Mouse (Mus musculus) brain, embryonic 14.5 days (tissue): ENCODE data around the gene Epo. TPM values are rescaled to one million over a fixed set of nuclear protein-coding genes. Genes with fewer than 3 reads are reported as not detected.
A peak's percentile ranks its signal among the peaks of the same experiment; 100 is the strongest.

ENCODE experiments used
- DNase-seq: peaks from one replicate; pipeline ENCODE4 v3.0.0-alpha.2; 2011; ENCODE audit warnings: low read depth
- CTCF ChIP-seq: fragments of 200-500 bp; IDR thresholded peaks from 2 replicates; pipeline ENCODE4 v1.5.1; 2012; ENCODE audit warnings: inconsistent platforms, mild to moderate bottlenecking, moderate library complexity, borderline replicate concordance; ENCODE audit not compliant: insufficient read depth, insufficient read length; ENCODE audit errors: extremely low read depth
- POLR2A ChIP-seq: fragments of 200-500 bp; IDR thresholded peaks from 2 replicates; pipeline ENCODE4 v1.6.1; 2012; ENCODE audit warnings: mild to moderate bottlenecking, inconsistent platforms, borderline replicate concordance; ENCODE audit not compliant: poor library complexity, insufficient read depth, insufficient read length, severe bottlenecking; ENCODE audit errors: extremely low read depth
- polyA plus RNA-seq: library from polyadenylated mRNA; depleted of rRNA; stranded (reverse); fragments of >200 nt; gene quantifications from 2 replicates; pipeline ENCODE4 v1.2.3, GENCODE M21; 2012

The Epo gene
- polyA plus RNA-seq, 1 experiment, result not detected

GRCm38 (mm10) chr5:137511706-137512105, 21.3 kb downstream of the Epo start:
- no peak for DNase-seq
- TF ChIP-seq CTCF (no peak), POLR2A (no peak)

GRCm38 (mm10) chr5:137510573-137511390, 22.3 kb downstream of the Epo start:
- no peak for DNase-seq
- TF ChIP-seq POLR2A (no peak), CTCF (no peak)

- TF ChIP-seq CTCF (no peak), POLR2A (peak; percentile 44)
- peak; percentile 85 for DNase-seq
Observed at GRCm38 (mm10) chr5:137510014-137510501, 23.0 kb downstream of the Epo start.

GRCm38 (mm10) chr5:137504041-137504440, 29.0 kb downstream of the Epo start:
- TF ChIP-seq CTCF (no peak), POLR2A (no peak)
- no peak for DNase-seq

DNA sequence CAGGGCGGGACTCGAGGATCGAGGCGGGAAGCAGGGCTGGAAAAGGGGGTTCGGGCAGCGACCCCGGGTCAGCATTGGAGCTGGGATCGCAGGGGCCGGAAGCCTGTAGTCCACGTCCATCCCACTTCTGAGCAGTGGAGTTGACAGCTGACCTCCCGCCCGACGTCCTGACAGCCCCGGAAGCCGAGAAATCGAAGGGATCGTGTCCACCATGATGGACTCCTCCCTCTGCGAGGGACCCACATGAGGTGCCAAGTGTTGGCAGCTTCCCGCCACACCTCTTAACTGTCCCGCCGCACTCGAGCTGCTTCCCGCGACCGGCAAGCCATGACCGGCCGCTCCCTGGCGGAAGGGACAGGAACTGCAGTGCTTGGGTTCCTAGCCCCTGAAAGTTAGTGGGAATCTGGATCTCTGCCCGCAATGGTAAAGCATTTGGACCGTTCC, 30.4 kb downstream of the Epo start:
- DNase-seq, result peak; percentile 95
- TF ChIP-seq POLR2A (no peak), CTCF (peak; percentile 91)

- TF ChIP-seq CTCF, result peak; percentile 94
- TF ChIP-seq POLR2A, result peak; percentile 28; the same call in 1 of the 2 replicates
Observed at GRCm38 (mm10) chr5:137501709-137502666, 31.1 kb downstream of the Epo start, which contains the start of gene Pop7. TSS of gene Pop7 (minus strand) at chr5:137502518.

GRCm38 (mm10) chr5:137500186-137500585, 32.9 kb downstream of the Epo start:
- TF ChIP-seq CTCF (no peak), POLR2A (no peak)
- DNase-seq, result no peak

More at GRCm38 (mm10) chr5:137501709-137502666, 31.1 kb downstream of the Epo start, which contains the start of gene Pop7:
- peak; percentile 100 for DNase-seq

GRCm38 (mm10) chr5:137493831-137494230, 39.2 kb downstream of the Epo start:
- TF ChIP-seq POLR2A, result no peak
- TF ChIP-seq CTCF, result no peak
- DNase-seq, result no peak

- no peak for DNase-seq
Observed at GRCm38 (mm10) chr5:137491559-137491958, 41.5 kb downstream of the Epo start.

GRCm38 (mm10) chr5:137487616-137488015, 45.4 kb downstream of the Epo start:
- TF ChIP-seq CTCF (no peak), POLR2A (no peak)
- no peak for DNase-seq

More at GRCm38 (mm10) chr5:137491559-137491958, 41.5 kb downstream of the Epo start:
- TF ChIP-seq POLR2A, result no peak
- TF ChIP-seq CTCF, result no peak

DNA sequence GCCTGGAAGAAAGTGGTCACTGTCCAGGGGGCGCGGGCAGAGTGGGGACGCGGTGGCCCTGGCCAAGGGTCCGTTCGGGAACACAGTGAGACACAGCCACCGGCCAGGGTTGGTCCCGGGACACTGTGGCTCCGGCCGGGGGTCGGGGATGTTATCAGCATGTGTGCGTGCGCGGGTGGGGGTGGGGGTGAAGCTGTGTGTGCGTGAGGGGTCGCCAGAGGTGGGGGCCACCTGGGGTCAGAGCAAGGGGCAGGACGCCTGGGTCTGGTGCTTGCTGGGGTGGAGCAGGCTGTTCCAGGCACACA, 47.2 kb downstream of the Epo start:
- DNase-seq, result no peak
- TF ChIP-seq CTCF, result no peak
- TF ChIP-seq POLR2A, result no peak
